Comparison of ENCODE assay signal across 9 mouse cellular contexts in genomic region chr7:116323331-116323964, GRCm38 (mm10). TPM values are rescaled to one million over a fixed set of nuclear protein-coding genes. Genes with fewer than 3 reads are reported as not detected.
A peak's percentile ranks its signal among the peaks of the same experiment; 100 is the strongest.
DNase-seq lines count a peak whose midpoint lies in the region; ATAC-seq and TF ChIP-seq lines count a peak whose summit lies in the region.
"Had no signal": no experiment of that assay in that cellular context is flagged by ENCODE, and none has a peak within 500 bp of the region (broad histone marks: within the 10 kb centered on the region; RNA-seq: fewer than 3 reads in every experiment).

No protein-coding gene starts in this region.

- no peak overlapping the region for H3K4me3 ChIP-seq in gastrocnemius, adult 2 months
- H3K4me3 ChIP-seq in limb, embryonic 11.5 days (ENCODE audit: low read depth, low read length): no peak overlapping the region
- no peak overlapping the region for H3K4me3 ChIP-seq in midbrain, embryonic 11.5 days (ENCODE audit: low read depth, low read length)
- H3K4me3 ChIP-seq: neural tube, embryonic 13.5 days had no signal

- peak; percentile 27 for ATAC-seq in inflammation-experienced regulatory T-cells, adult 6 months
- ATAC-seq in limb, embryonic 11.5 days (ENCODE audit: insufficient number of reproducible peaks, low FRiP score, low TSS enrichment, low read depth): no peak
- peak; percentile 77 for ATAC-seq in midbrain, embryonic 11.5 days (ENCODE audit: low FRiP score)

- H3K27ac ChIP-seq in gastrocnemius, adult 2 months: no peak overlapping the region
- H3K27ac ChIP-seq in limb, embryonic 11.5 days (replicated peaks; ENCODE audit: low read depth, low read length): no peak overlapping the region
- no peak overlapping the region for H3K27ac ChIP-seq in midbrain, embryonic 11.5 days (ENCODE audit: low read depth, low read length)
- H3K27ac ChIP-seq: neural tube, embryonic 13.5 days had no signal

- no peaks in the 10 kb centered on the region for H3K36me3 ChIP-seq in limb, embryonic 11.5 days (ENCODE audit: control insufficient read depth, insufficient read depth, low read length)
- no peaks in the 10 kb centered on the region for H3K36me3 ChIP-seq in midbrain, embryonic 11.5 days (ENCODE audit: control insufficient read depth, insufficient read depth, low read length)

- H3K27me3 ChIP-seq in limb, embryonic 11.5 days (ENCODE audit: control insufficient read depth, insufficient read depth, low read length): no peaks in the 10 kb centered on the region
- H3K27me3 ChIP-seq in midbrain, embryonic 11.5 days (ENCODE audit: control insufficient read depth, insufficient read depth, low read length): no peaks in the 10 kb centered on the region
- H3K27me3 ChIP-seq: neural tube, embryonic 13.5 days had no signal

- H3K9ac ChIP-seq in limb, embryonic 11.5 days (ENCODE audit: low read length): no peak overlapping the region
- no peak overlapping the region for H3K9ac ChIP-seq in midbrain, embryonic 11.5 days (ENCODE audit: low read length)
- H3K9ac ChIP-seq: neural tube, embryonic 13.5 days had no signal

- TF ChIP-seq CTCF in gastrocnemius, adult 2 months (IDR thresholded peaks at IDR 0.05): peak; percentile 90

- H3K4me2 ChIP-seq in limb, embryonic 11.5 days (ENCODE audit: low read depth, severe bottlenecking): no peak overlapping the region
- H3K4me2 ChIP-seq in midbrain, embryonic 11.5 days: no peak overlapping the region
- H3K4me2 ChIP-seq: neural tube, embryonic 13.5 days had no signal

- no peaks in the 10 kb centered on the region for H3K9me3 ChIP-seq in limb, embryonic 11.5 days (ENCODE audit: control insufficient read depth, low read length)
- H3K9me3 ChIP-seq in midbrain, embryonic 11.5 days (ENCODE audit: control insufficient read depth, low read length): no peaks in the 10 kb centered on the region
- H3K9me3 ChIP-seq: neural tube, embryonic 13.5 days had no signal

- intact Hi-C loops in gastrocnemius, adult 2 months (cut with DNase I): loop anchor here (1.0 to 5.0 kb wide), 3 partner anchors 61 to 161 kb away; no protein-coding TSS in a partner anchor

- H3K4me1 ChIP-seq in limb, embryonic 11.5 days (ENCODE audit: control insufficient read depth, insufficient read depth, low read length): no peaks in the 10 kb centered on the region
- no peaks in the 10 kb centered on the region for H3K4me1 ChIP-seq in midbrain, embryonic 11.5 days (ENCODE audit: control insufficient read depth, insufficient read depth, low read length)
- H3K4me1 ChIP-seq: neural tube, embryonic 13.5 days had no signal

- 35% methylated on average over 10 of the region's 10 CpGs for WGBS in limb, embryonic 11.5 days
- 35% methylated on average over 10 of the region's 10 CpGs for WGBS in midbrain, embryonic 11.5 days

- DNase-seq in spleen, adult 18-20 months: peak; percentile 25 to 60
- no peak for DNase-seq in spleen, adult 12 weeks (ENCODE audit: low spot score)
- peak; percentile 52 to 66 for DNase-seq in cerebellum, postnatal 36 days
- DNase-seq in gastrocnemius, adult 2 months: peak; percentile 76
- DNase-seq in limb, embryonic 11.5 days (ENCODE audit: low spot score): peak; percentile 80
- DNase-seq in midbrain, embryonic 11.5 days (ENCODE audit: low spot score, missing footprints): peak; percentile 94
- peak; percentile 37 to 73 for DNase-seq in spleen, postnatal 4 days (ENCODE audit: low spot score in 2 of 2)

RNA-seq across cellular contexts. Expression of gene Rps13, which starts 10.5 kb away (rescaled TPM):
- 100 to 1,000 TPM; 247 to 325 TPM for total RNA-seq in gastrocnemius, adult 2 months (2021)
- polyA plus RNA-seq in inflammation-experienced regulatory T-cells, adult 6 months (2017; shearing (Covaris generic)): 100 to 1,000 TPM; 321 to 978 (median 399) TPM
- polyA plus RNA-seq in limb, embryonic 11.5 days (2014; fragmentation: Nextera tagmentation; extraction: Ambion mirVana): 957 and 981 TPM in 2 replicates
- polyA plus RNA-seq in midbrain, embryonic 11.5 days (2014; fragmentation: Nextera tagmentation; extraction: Ambion mirVana): 765 and 766 TPM in 2 replicates

RNA-seq across cellular contexts. Expression of gene Plekha7, which starts 15.3 kb away (rescaled TPM):
- total RNA-seq in gastrocnemius, adult 2 months (2021): 1 to 10 TPM; 1.0 to 1.4 TPM
- polyA plus RNA-seq in inflammation-experienced regulatory T-cells, adult 6 months (2017; shearing (Covaris generic)): 10 to 100 TPM in 1 of 3 experiments, 1 to 10 TPM in 2; 4.6 to 13.4 (median 6.8) TPM
- polyA plus RNA-seq in limb, embryonic 11.5 days (2014; fragmentation: Nextera tagmentation; extraction: Ambion mirVana): 3.7 and 4.0 TPM in 2 replicates
- polyA plus RNA-seq in midbrain, embryonic 11.5 days (2014; fragmentation: Nextera tagmentation; extraction: Ambion mirVana): 10.4 and 10.5 TPM in 2 replicates
